Comparison of ENCODE assay signal across 21 mouse cellular contexts in genomic region chr1:194573870-194574269, GRCm38 (mm10). TPM values are rescaled to one million over a fixed set of nuclear protein-coding genes. Genes with fewer than 3 reads are reported as not detected.
DNase-seq lines count a peak whose midpoint lies in the region; ATAC-seq lines count a peak whose summit lies in the region.
"Had no signal": no experiment of that assay in that cellular context is flagged by ENCODE, and none has a peak within 500 bp of the region (broad histone marks: within the 10 kb centered on the region; RNA-seq: fewer than 3 reads in every experiment).

No protein-coding gene starts in this region.

- H3K9ac ChIP-seq in forebrain, embryonic 16.5 days (replicated peaks; ENCODE audit: low read depth, low read length), result no peak overlapping the region
- no peak overlapping the region for H3K9ac ChIP-seq in midbrain, embryonic 14.5 days (replicated peaks; ENCODE audit: low read length)
- H3K9ac ChIP-seq in midbrain, embryonic 15.5 days, result no peak overlapping the region
- H3K9ac ChIP-seq: hindbrain, embryonic 14.5 days had no signal

- WGBS in forebrain, embryonic 16.5 days, result 24% methylated on average over 3 of the region's 3 CpGs
- 90% methylated on average over 3 of the region's 3 CpGs for WGBS in forebrain, embryonic 10.5 days
- 61% methylated on average over 3 of the region's 3 CpGs for WGBS in midbrain, embryonic 14.5 days
- 49% methylated on average over 3 of the region's 3 CpGs for WGBS in midbrain, embryonic 15.5 days

- H3K4me2 ChIP-seq in forebrain, embryonic 16.5 days (ENCODE audit: low read length), result no peak overlapping the region
- H3K4me2 ChIP-seq in midbrain, embryonic 14.5 days (ENCODE audit: low read length), result no peak overlapping the region
- no peak overlapping the region for H3K4me2 ChIP-seq in midbrain, embryonic 15.5 days
- H3K4me2 ChIP-seq: heart, embryonic 11.5 days; hindbrain, embryonic 14.5 days had no signal

- no peaks in the 10 kb centered on the region for H3K36me3 ChIP-seq in forebrain, embryonic 16.5 days (ENCODE audit: control insufficient read depth, insufficient read depth)
- H3K36me3 ChIP-seq in forebrain, embryonic 10.5 days (replicated peaks), result no peaks in the 10 kb centered on the region
- H3K36me3 ChIP-seq in midbrain, embryonic 14.5 days (ENCODE audit: control insufficient read depth, insufficient read depth, low read length), result no peaks in the 10 kb centered on the region
- no peaks in the 10 kb centered on the region for H3K36me3 ChIP-seq in midbrain, embryonic 15.5 days (replicated peaks)
- H3K36me3 ChIP-seq: G1E; hindbrain, embryonic 10.5 days had no signal

- no peaks in the 10 kb centered on the region for H3K27me3 ChIP-seq in forebrain, embryonic 16.5 days (replicated peaks; ENCODE audit: control insufficient read depth, insufficient read depth, low read length)
- no peaks in the 10 kb centered on the region for H3K27me3 ChIP-seq in forebrain, embryonic 10.5 days (ENCODE audit: poor library complexity, severe bottlenecking)
- H3K27me3 ChIP-seq in midbrain, embryonic 14.5 days (ENCODE audit: control insufficient read depth, insufficient read depth, low read length), result no peaks in the 10 kb centered on the region
- no peaks in the 10 kb centered on the region for H3K27me3 ChIP-seq in midbrain, embryonic 15.5 days (replicated peaks)
- H3K27me3 ChIP-seq: CH12.LX had no signal

- no peak overlapping the region for H3K27ac ChIP-seq in forebrain, embryonic 16.5 days (ENCODE audit: low read length)
- no peak overlapping the region for H3K27ac ChIP-seq in forebrain, embryonic 10.5 days
- no peak overlapping the region for H3K27ac ChIP-seq in midbrain, embryonic 14.5 days (replicated peaks; ENCODE audit: low read depth, low read length)
- no peak overlapping the region for H3K27ac ChIP-seq in midbrain, embryonic 15.5 days
- H3K27ac ChIP-seq: gastrocnemius, adult 2 months; hindbrain, embryonic 10.5 days; hindbrain, embryonic 14.5 days had no signal

- H3K4me3 ChIP-seq in forebrain, embryonic 16.5 days (replicated peaks; ENCODE audit: low read length), result no peak overlapping the region
- no peak overlapping the region for H3K4me3 ChIP-seq in forebrain, embryonic 10.5 days
- H3K4me3 ChIP-seq in midbrain, embryonic 14.5 days (replicated peaks; ENCODE audit: low read depth, low read length), result no peak overlapping the region
- no peak overlapping the region for H3K4me3 ChIP-seq in midbrain, embryonic 15.5 days
- H3K4me3 ChIP-seq: gastrocnemius, adult 2 months; hindbrain, embryonic 10.5 days had no signal

- no peak for DNase-seq in forebrain, embryonic 10.5 days (ENCODE audit: extremely low spot score, low spot score)
- DNase-seq in midbrain, embryonic 14.5 days, result peak; percentile 13
- peak; percentile 58 for DNase-seq in retina, postnatal 1 day
- DNase-seq: adrenal gland, adult 8-10 months; adrenal gland, postnatal 25 days; B cell, adult 2 months; cerebellum, adult 18-20 months; cerebellum, adult 9-10 months; cerebellum, postnatal 14 days; gastrocnemius, adult 2 months; gastrocnemius, postnatal 14 days; kidney, adult 2 months had no signal

- no peaks in the 10 kb centered on the region for H3K9me3 ChIP-seq in forebrain, embryonic 16.5 days (ENCODE audit: control insufficient read depth, low read length)
- H3K9me3 ChIP-seq in forebrain, embryonic 10.5 days, result no peaks in the 10 kb centered on the region
- H3K9me3 ChIP-seq in midbrain, embryonic 14.5 days (ENCODE audit: control insufficient read depth, low read length), result no peaks in the 10 kb centered on the region
- H3K9me3 ChIP-seq in midbrain, embryonic 15.5 days, result no peaks in the 10 kb centered on the region
- H3K9me3 ChIP-seq: G1E; hindbrain, embryonic 10.5 days had no signal

- peak; percentile 55; the same call in 1 of the 2 replicates for ATAC-seq in forebrain, embryonic 16.5 days
- ATAC-seq in midbrain, embryonic 14.5 days (ENCODE audit: low FRiP score, low TSS enrichment), result no peak
- ATAC-seq in midbrain, embryonic 15.5 days (replicated peaks), result no peak
- no peak for ATAC-seq in activated CD4-positive, CD25-positive, alpha-beta regulatory T cell, adult 4 months
- ATAC-seq: intestine, postnatal 0 days had no signal

- H3K4me1 ChIP-seq in forebrain, embryonic 16.5 days (replicated peaks; ENCODE audit: control insufficient read depth, insufficient read depth, low read length), result peaks cover 9% of the 10 kb centered on the region
- H3K4me1 ChIP-seq in forebrain, embryonic 10.5 days, result peaks cover 9% of the 10 kb centered on the region; the same call in 1 of the 2 replicates
- H3K4me1 ChIP-seq in midbrain, embryonic 14.5 days (ENCODE audit: control insufficient read depth, insufficient read depth, low read length), result 0 out of 2 replicates have a peak, but pooled peaks cover 3% of the 10 kb centered on the region
- H3K4me1 ChIP-seq in midbrain, embryonic 15.5 days, result peaks cover 3% of the 10 kb centered on the region; the same call in 1 of the 2 replicates
- H3K4me1 ChIP-seq: hindbrain, embryonic 10.5 days had no signal

RNA-seq across cellular contexts. Expression of gene Plxna2, which starts 44.1 kb away (rescaled TPM):
- polyA plus RNA-seq in forebrain, embryonic 16.5 days (2015; fragmentation: Nextera tagmentation; extraction: Ambion mirVana), result 76.0 and 80.3 TPM in 2 replicates
- 6.5 and 7.4 TPM in 2 replicates for polyA plus RNA-seq in forebrain, embryonic 10.5 days (2016; fragmentation: Nextera tagmentation; extraction: Ambion mirVana)
- 21.2 and 24.1 TPM in 2 replicates for polyA plus RNA-seq in midbrain, embryonic 14.5 days (2014; fragmentation: Nextera tagmentation; extraction: Ambion mirVana)
- 22.4 and 23.8 TPM in 2 replicates for polyA plus RNA-seq in midbrain, embryonic 15.5 days (2015; fragmentation: Nextera tagmentation; extraction: Ambion mirVana)
- not detected for polyA plus RNA-seq in activated CD4-positive, CD25-positive, alpha-beta regulatory T cell, adult 4 months (2017; shearing (Covaris generic))
- polyA plus RNA-seq: G1E had no signal
